Mouse (Mus musculus): ENCODE data around the gene Xntrpc. TPM values are rescaled to one million over a fixed set of nuclear protein-coding genes. Genes with fewer than 3 reads are reported as not detected.

The Xntrpc gene
- 0.09 and 0.13 TPM in 2 replicates for polyA plus RNA-seq (2021; fragmentation: Nextera tagmentation)
- long read RNA-seq, experiment 1 = 0 reads
- long read RNA-seq, experiment 2, partial matches to known transcripts = 0 of 2 reads
- long read RNA-seq, experiment 2, other reads (novel, unspliced or antisense) = 2 of 2 reads

GRCm38 (mm10) chr7:102065046-102065891, at the start of gene Xntrpc, which contains the start of the genes Rnf121 and Xndc1:
Gene Xntrpc, plus strand, starts transcription at chr7:102065713.
Gene Rnf121, minus strand, starts transcription at chr7:102065469.
Gene Xndc1, plus strand, starts transcription at chr7:102065511.

GRCm38 (mm10) chr7:102018590-102018989, 46.9 kb upstream of the Xntrpc start, which contains the start of gene Il18bp:
Gene Il18bp, minus strand, starts transcription at chr7:102018690.

GRCm38 (mm10) chr7:102082816-102083215, 17.3 kb downstream of the Xntrpc start, which contains the start of gene Trpc2:
Gene Trpc2, plus strand, starts transcription at chr7:102083116.

GRCm38 (mm10) chr7:102101487-102101886, 36.0 kb downstream of the Xntrpc start, which contains the start of gene Art1:
Gene Art1, plus strand, starts transcription at chr7:102101743.

GRCm38 (mm10) chr7:102109171-102109570, 43.7 kb downstream of the Xntrpc start, which contains the start of gene Art5:
Gene Art5, minus strand, starts transcription at chr7:102109489.

GRCm38 (mm10) chr7:102116579-102117331, 51.2 kb downstream of the Xntrpc start, which contains the start of gene Chrna10:
Gene Chrna10, minus strand, starts transcription at chr7:102116828.

Other genes with a start within 250 kb of the Xntrpc start
- not detected in 2 replicates for gene Phox2a, start 247.4 kb upstream of the Xntrpc start, polyA plus RNA-seq (2021; fragmentation: Nextera tagmentation)
- gene Inppl1, start 227.5 kb upstream of the Xntrpc start, polyA plus RNA-seq (2021; fragmentation: Nextera tagmentation) = 2.2 and 2.9 TPM in 2 replicates
- gene Folr2, start 208.5 kb upstream of the Xntrpc start, polyA plus RNA-seq (2021; fragmentation: Nextera tagmentation) = 0.78 and 0.93 TPM in 2 replicates
- gene Anapc15, start 202.0 kb upstream of the Xntrpc start, polyA plus RNA-seq (2021; fragmentation: Nextera tagmentation) = 26.6 and 27.6 TPM in 2 replicates
- gene Folr1, start 194.9 kb upstream of the Xntrpc start, polyA plus RNA-seq (2021; fragmentation: Nextera tagmentation) = 7.6 and 132 TPM in 2 replicates
- 224 and 235 TPM in 2 replicates for gene Lamtor1, start 159.8 kb upstream of the Xntrpc start, polyA plus RNA-seq (2021; fragmentation: Nextera tagmentation)
- gene Tomt, start 159.4 kb upstream of the Xntrpc start, polyA plus RNA-seq (2021; fragmentation: Nextera tagmentation) = not detected in 2 replicates
- gene Lrrc51, start 131.8 kb upstream of the Xntrpc start, polyA plus RNA-seq (2021; fragmentation: Nextera tagmentation) = 13.0 and 24.4 TPM in 2 replicates
- 25.8 and 31.2 TPM in 2 replicates for gene Numa1, start 131.6 kb upstream of the Xntrpc start, polyA plus RNA-seq (2021; fragmentation: Nextera tagmentation)
- gene Il18bp, start 47.0 kb upstream of the Xntrpc start, polyA plus RNA-seq (2021; fragmentation: Nextera tagmentation) = 0.60 and 1.5 TPM in 2 replicates
- 18.0 and 19.2 TPM in 2 replicates for gene Rnf121, start 244 bp upstream of the Xntrpc start, polyA plus RNA-seq (2021; fragmentation: Nextera tagmentation)
- 2.4 and 3.1 TPM in 2 replicates for gene Xndc1, start 202 bp upstream of the Xntrpc start, polyA plus RNA-seq (2021; fragmentation: Nextera tagmentation)
- gene Trpc2, start 17.4 kb downstream of the Xntrpc start, polyA plus RNA-seq (2021; fragmentation: Nextera tagmentation) = not detected in 2 replicates
- gene Art1, start 36.0 kb downstream of the Xntrpc start, polyA plus RNA-seq (2021; fragmentation: Nextera tagmentation) = 0.10 and 0.11 TPM in 2 replicates
- gene Art5, start 43.8 kb downstream of the Xntrpc start, polyA plus RNA-seq (2021; fragmentation: Nextera tagmentation) = not detected in 2 replicates
- gene Chrna10, start 51.1 kb downstream of the Xntrpc start, polyA plus RNA-seq (2021; fragmentation: Nextera tagmentation) = 0.05 and 0.21 TPM in 2 replicates
- 6.2 and 9.5 TPM in 2 replicates for gene Nup98, start 144.5 kb downstream of the Xntrpc start, polyA plus RNA-seq (2021; fragmentation: Nextera tagmentation)
- 29.1 and 29.3 TPM in 2 replicates for gene Pgap2, start 144.5 kb downstream of the Xntrpc start, polyA plus RNA-seq (2021; fragmentation: Nextera tagmentation)
- 33.4 and 47.7 TPM in 2 replicates for gene Rhog, start 190.3 kb downstream of the Xntrpc start, polyA plus RNA-seq (2021; fragmentation: Nextera tagmentation)
- gene Stim1, start 202.1 kb downstream of the Xntrpc start, polyA plus RNA-seq (2021; fragmentation: Nextera tagmentation) = 20.4 TPM in 2 replicates